Mouse (Mus musculus): ENCODE data around the gene Maob. TPM values are rescaled to one million over a fixed set of nuclear protein-coding genes. Genes with fewer than 3 reads are reported as not detected.

The Maob gene
- polyA plus RNA-seq (2014; fragmentation: Nextera tagmentation; extraction: Ambion mirVana): 32.1 and 32.5 TPM in 2 replicates

GRCm38 (mm10) chrX:16817261-16817769 lies at the start of gene Maob:
Gene Maob, minus strand, starts transcription at chrX:16817366.
- peak within 1 kb of the TSS; percentile 9; the same call in 1 of the 2 replicates for H3K4me3 ChIP-seq (ENCODE audit: low read depth, low read length)
- no peak within 1 kb of the TSS for H3K27ac ChIP-seq (ENCODE audit: low read length)
- no peak within 1 kb of the TSS; the same call in 1 of the 2 replicates for H3K9ac ChIP-seq (replicated peaks; ENCODE audit: low read depth, low read length)
- H3K27me3 ChIP-seq (ENCODE audit: control insufficient read depth, insufficient read depth, low read length): no peaks in the 10 kb centered on the region
- 10% methylated on average over 18 of the region's 18 CpGs for WGBS
- H3K4me1 ChIP-seq (ENCODE audit: control insufficient read depth, insufficient read depth, low read length): no peaks in the 10 kb centered on the region
- peak within 1 kb of the TSS; percentile 41 for H3K4me2 ChIP-seq (replicated peaks; ENCODE audit: low read depth, low read length)
- H3K9me3 ChIP-seq (ENCODE audit: control insufficient read depth, low read depth, low read length): no peaks in the 10 kb centered on the region
- ATAC-seq (ENCODE audit: insufficient number of reproducible peaks, insufficient read depth, low FRiP score, low read depth): peak; percentile 65; the same call in 1 of the 2 replicates
- no peaks in the 10 kb centered on the region for H3K36me3 ChIP-seq (ENCODE audit: control insufficient read depth, insufficient read depth, low read length)

DNA sequence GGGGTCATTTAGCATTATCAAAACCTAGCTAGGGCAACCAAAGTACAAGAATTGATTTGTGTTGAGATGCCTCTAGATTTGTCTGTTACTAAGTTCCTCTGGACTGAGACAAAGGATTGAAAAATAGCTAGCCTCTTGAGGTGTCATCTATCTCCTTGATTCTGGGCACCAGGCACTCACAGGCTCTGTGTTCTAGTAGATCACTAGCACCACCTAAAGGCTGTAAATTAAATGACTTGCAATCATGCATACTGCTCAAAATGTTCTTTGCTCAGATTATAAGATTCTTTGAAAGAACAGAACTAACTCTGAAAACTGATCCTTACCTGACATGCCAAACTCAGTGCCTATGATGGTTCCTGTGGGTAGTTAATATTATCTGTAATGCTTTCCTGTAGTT lies 43.1 kb upstream of the Maob start:
- no peaks in the 10 kb centered on the region for H3K27me3 ChIP-seq (ENCODE audit: control insufficient read depth, insufficient read depth, low read length)
- no peak for ATAC-seq (ENCODE audit: insufficient number of reproducible peaks, insufficient read depth, low FRiP score, low read depth)
- no peak overlapping the region for H3K27ac ChIP-seq (ENCODE audit: low read length)
- H3K9ac ChIP-seq (replicated peaks; ENCODE audit: low read depth, low read length): no peak overlapping the region
- no peaks in the 10 kb centered on the region for H3K9me3 ChIP-seq (ENCODE audit: control insufficient read depth, low read depth, low read length)
- no peak overlapping the region for H3K4me3 ChIP-seq (ENCODE audit: low read depth, low read length)
- H3K4me1 ChIP-seq (ENCODE audit: control insufficient read depth, insufficient read depth, low read length): no peaks in the 10 kb centered on the region
- H3K36me3 ChIP-seq (ENCODE audit: control insufficient read depth, insufficient read depth, low read length): no peaks in the 10 kb centered on the region
- H3K4me2 ChIP-seq (replicated peaks; ENCODE audit: low read depth, low read length): no peak overlapping the region

GRCm38 (mm10) chrX:16846034-16846433 lies 28.9 kb upstream of the Maob start:
- Histone ChIP-seq H3K4me1 (ENCODE audit: control insufficient read depth, insufficient read depth, low read length) (no peaks in the 10 kb centered on the region), H3K36me3 (ENCODE audit: control insufficient read depth, insufficient read depth, low read length) (no peaks in the 10 kb centered on the region), H3K4me2 (replicated peaks; ENCODE audit: low read depth, low read length) (no peak overlapping the region), H3K9me3 (ENCODE audit: control insufficient read depth, low read depth, low read length) (no peaks in the 10 kb centered on the region), H3K9ac (replicated peaks; ENCODE audit: low read depth, low read length) (no peak overlapping the region), H3K27ac (ENCODE audit: low read length) (no peak overlapping the region), H3K4me3 (ENCODE audit: low read depth, low read length) (no peak overlapping the region), H3K27me3 (ENCODE audit: control insufficient read depth, insufficient read depth, low read length) (no peaks in the 10 kb centered on the region)
- WGBS: 83% methylated on average over 2 of the region's 2 CpGs
- no peak for ATAC-seq (ENCODE audit: insufficient number of reproducible peaks, insufficient read depth, low FRiP score, low read depth)

- no peak overlapping the region for H3K4me2 ChIP-seq (replicated peaks; ENCODE audit: low read depth, low read length)
- no peaks in the 10 kb centered on the region for H3K27me3 ChIP-seq (ENCODE audit: control insufficient read depth, insufficient read depth, low read length)
- H3K27ac ChIP-seq (ENCODE audit: low read length): no peak overlapping the region
- WGBS: 76% methylated on average over 2 of the region's 2 CpGs
- H3K9ac ChIP-seq (replicated peaks; ENCODE audit: low read depth, low read length): no peak overlapping the region
- H3K4me3 ChIP-seq (ENCODE audit: low read depth, low read length): no peak overlapping the region
- no peak for ATAC-seq (ENCODE audit: insufficient number of reproducible peaks, insufficient read depth, low FRiP score, low read depth)
- H3K4me1 ChIP-seq (ENCODE audit: control insufficient read depth, insufficient read depth, low read length): no peaks in the 10 kb centered on the region
- H3K9me3 ChIP-seq (ENCODE audit: control insufficient read depth, low read depth, low read length): no peaks in the 10 kb centered on the region
- H3K36me3 ChIP-seq (ENCODE audit: control insufficient read depth, insufficient read depth, low read length): no peaks in the 10 kb centered on the region
Measured at GRCm38 (mm10) chrX:16841443-16841842, 24.3 kb upstream of the Maob start.

- Histone ChIP-seq H3K4me1 (ENCODE audit: control insufficient read depth, insufficient read depth, low read length) (no peaks in the 10 kb centered on the region), H3K4me2 (replicated peaks; ENCODE audit: low read depth, low read length) (no peak overlapping the region), H3K9me3 (ENCODE audit: control insufficient read depth, low read depth, low read length) (no peaks in the 10 kb centered on the region), H3K36me3 (ENCODE audit: control insufficient read depth, insufficient read depth, low read length) (no peaks in the 10 kb centered on the region), H3K27me3 (ENCODE audit: control insufficient read depth, insufficient read depth, low read length) (no peaks in the 10 kb centered on the region), H3K27ac (ENCODE audit: low read length) (no peak overlapping the region), H3K4me3 (ENCODE audit: low read depth, low read length) (no peak overlapping the region), H3K9ac (replicated peaks; ENCODE audit: low read depth, low read length) (no peak overlapping the region)
- ATAC-seq (ENCODE audit: insufficient number of reproducible peaks, insufficient read depth, low FRiP score, low read depth): no peak
- 83% methylated on average over 1 of the region's 1 CpGs for WGBS
Measured at GRCm38 (mm10) chrX:16837293-16837692, 20.1 kb upstream of the Maob start.

GRCm38 (mm10) chrX:16836488-16837082 lies 19.4 kb upstream of the Maob start:
- no peaks in the 10 kb centered on the region for H3K4me1 ChIP-seq (ENCODE audit: control insufficient read depth, insufficient read depth, low read length)
- H3K9ac ChIP-seq (replicated peaks; ENCODE audit: low read depth, low read length): no peak overlapping the region
- H3K27ac ChIP-seq (ENCODE audit: low read length): no peak overlapping the region
- H3K4me3 ChIP-seq (ENCODE audit: low read depth, low read length): no peak overlapping the region
- no peaks in the 10 kb centered on the region for H3K36me3 ChIP-seq (ENCODE audit: control insufficient read depth, insufficient read depth, low read length)
- no peak overlapping the region for H3K4me2 ChIP-seq (replicated peaks; ENCODE audit: low read depth, low read length)
- H3K27me3 ChIP-seq (ENCODE audit: control insufficient read depth, insufficient read depth, low read length): no peaks in the 10 kb centered on the region
- ATAC-seq (ENCODE audit: insufficient number of reproducible peaks, insufficient read depth, low FRiP score, low read depth): no peak
- no peaks in the 10 kb centered on the region for H3K9me3 ChIP-seq (ENCODE audit: control insufficient read depth, low read depth, low read length)

DNA sequence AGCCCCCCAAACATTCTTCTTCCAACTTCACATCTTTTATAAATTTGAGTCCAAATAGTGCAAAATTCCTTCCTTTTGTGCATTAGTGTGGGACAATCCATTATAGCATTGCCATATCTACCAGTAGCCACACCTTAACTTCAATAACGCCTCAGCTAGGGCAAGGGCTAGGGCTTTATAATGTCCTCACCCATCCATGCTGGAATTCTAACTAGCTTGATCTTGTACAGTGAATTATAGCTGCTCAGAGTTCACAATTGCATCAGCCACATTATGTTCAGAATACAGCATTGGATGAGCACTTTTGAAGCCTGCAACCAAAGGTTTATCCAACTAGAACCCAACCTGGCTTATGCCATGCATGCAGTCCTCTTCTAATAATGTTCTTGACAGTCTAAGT lies 8.9 kb upstream of the Maob start:
- Histone ChIP-seq H3K27ac (ENCODE audit: low read length) (no peak overlapping the region), H3K4me2 (replicated peaks; ENCODE audit: low read depth, low read length) (no peak overlapping the region), H3K9ac (replicated peaks; ENCODE audit: low read depth, low read length) (no peak overlapping the region), H3K36me3 (ENCODE audit: control insufficient read depth, insufficient read depth, low read length) (no peaks in the 10 kb centered on the region), H3K27me3 (ENCODE audit: control insufficient read depth, insufficient read depth, low read length) (no peaks in the 10 kb centered on the region), H3K9me3 (ENCODE audit: control insufficient read depth, low read depth, low read length) (no peaks in the 10 kb centered on the region), H3K4me1 (ENCODE audit: control insufficient read depth, insufficient read depth, low read length) (no peaks in the 10 kb centered on the region), H3K4me3 (ENCODE audit: low read depth, low read length) (no peak overlapping the region)
- ATAC-seq (ENCODE audit: insufficient number of reproducible peaks, insufficient read depth, low FRiP score, low read depth): no peak
- WGBS: 86% methylated on average over 1 of the region's 1 CpGs

- Histone ChIP-seq H3K4me1 (ENCODE audit: control insufficient read depth, insufficient read depth, low read length) (no peaks in the 10 kb centered on the region), H3K9ac (replicated peaks; ENCODE audit: low read depth, low read length) (no peak overlapping the region), H3K27me3 (ENCODE audit: control insufficient read depth, insufficient read depth, low read length) (no peaks in the 10 kb centered on the region), H3K27ac (ENCODE audit: low read length) (no peak overlapping the region), H3K9me3 (ENCODE audit: control insufficient read depth, low read depth, low read length) (no peaks in the 10 kb centered on the region), H3K36me3 (ENCODE audit: control insufficient read depth, insufficient read depth, low read length) (no peaks in the 10 kb centered on the region), H3K4me3 (ENCODE audit: low read depth, low read length) (no peak overlapping the region), H3K4me2 (replicated peaks; ENCODE audit: low read depth, low read length) (no peak overlapping the region)
- ATAC-seq (ENCODE audit: insufficient number of reproducible peaks, insufficient read depth, low FRiP score, low read depth): no peak
- WGBS: 85% methylated on average over 3 of the region's 3 CpGs
Measured at GRCm38 (mm10) chrX:16815965-16816364, 1.2 kb downstream of the Maob start.

GRCm38 (mm10) chrX:16812080-16812479 lies 5.1 kb downstream of the Maob start:
- Histone ChIP-seq H3K27ac (ENCODE audit: low read length) (no peak overlapping the region), H3K27me3 (ENCODE audit: control insufficient read depth, insufficient read depth, low read length) (no peaks in the 10 kb centered on the region), H3K4me2 (replicated peaks; ENCODE audit: low read depth, low read length) (no peak overlapping the region), H3K4me1 (ENCODE audit: control insufficient read depth, insufficient read depth, low read length) (no peaks in the 10 kb centered on the region), H3K9me3 (ENCODE audit: control insufficient read depth, low read depth, low read length) (no peaks in the 10 kb centered on the region), H3K9ac (replicated peaks; ENCODE audit: low read depth, low read length) (no peak overlapping the region), H3K4me3 (ENCODE audit: low read depth, low read length) (no peak overlapping the region), H3K36me3 (ENCODE audit: control insufficient read depth, insufficient read depth, low read length) (no peaks in the 10 kb centered on the region)
- ATAC-seq (ENCODE audit: insufficient number of reproducible peaks, insufficient read depth, low FRiP score, low read depth): no peak
- WGBS: 58% methylated on average over 3 of the region's 3 CpGs
